Mouse (Mus musculus) forebrain, embryonic 10.5 days (tissue): ENCODE results near the gene Gsx1. TPM values are rescaled to one million over a fixed set of nuclear protein-coding genes. Genes with fewer than 3 reads are reported as not detected.

Experiments
- DNase-seq: peaks from one replicate; pipeline ENCODE4 v3.0.0-alpha.2; 2017; ENCODE audit warnings: low spot score; ENCODE audit errors: extremely low spot score
- H3K27ac ChIP-seq: fragments of 300-500 bp; sonication (generic); 2 replicates; pipeline ENCODE4 v1.5.1; 2016; ENCODE audit warnings: mild to moderate bottlenecking
- H3K27me3 ChIP-seq: fragments of 300-500 bp; sonication (generic); 2 replicates; pipeline ENCODE4 v1.6.1; 2016; ENCODE audit warnings: mild to moderate bottlenecking; ENCODE audit not compliant: poor library complexity, severe bottlenecking
- H3K36me3 ChIP-seq: fragments of 300-500 bp; sonication (generic); replicated peaks from 2 replicates; pipeline ENCODE4 v1.6.1; 2016; ENCODE audit warnings: mild to moderate bottlenecking, moderate library complexity
- H3K4me1 ChIP-seq: fragments of 300-500 bp; sonication (generic); 2 replicates; pipeline ENCODE4 v1.6.1; 2016
- H3K4me3 ChIP-seq: fragments of 300-500 bp; sonication (generic); 2 replicates; pipeline ENCODE4 v1.5.1; 2016; ENCODE audit warnings: mild to moderate bottlenecking, moderate library complexity
- H3K9me3 ChIP-seq: fragments of 300-500 bp; sonication (generic); 2 replicates; pipeline ENCODE4 v1.6.1; 2016; ENCODE audit warnings: mild to moderate bottlenecking, moderate library complexity
- WGBS: fragments of 180-500 bp; shearing (Covaris S2); methylation state at CpG from one replicate; pipeline ENCODE4 v1.1.7; 2016; 5-methylcytosine and 5-hydroxymethylcytosine counted together
- polyA plus RNA-seq: library from polyadenylated mRNA; unstranded; fragments of >200 nt; fragmentation: Nextera tagmentation; extraction: Ambion mirVana; gene quantifications from 2 replicates; pipeline ENCODE4 v1.2.1, GENCODE M21; 2016

Gsx1 gene
- polyA plus RNA-seq, 1 experiment from 2014 or later: 2.4 TPM

DNA sequence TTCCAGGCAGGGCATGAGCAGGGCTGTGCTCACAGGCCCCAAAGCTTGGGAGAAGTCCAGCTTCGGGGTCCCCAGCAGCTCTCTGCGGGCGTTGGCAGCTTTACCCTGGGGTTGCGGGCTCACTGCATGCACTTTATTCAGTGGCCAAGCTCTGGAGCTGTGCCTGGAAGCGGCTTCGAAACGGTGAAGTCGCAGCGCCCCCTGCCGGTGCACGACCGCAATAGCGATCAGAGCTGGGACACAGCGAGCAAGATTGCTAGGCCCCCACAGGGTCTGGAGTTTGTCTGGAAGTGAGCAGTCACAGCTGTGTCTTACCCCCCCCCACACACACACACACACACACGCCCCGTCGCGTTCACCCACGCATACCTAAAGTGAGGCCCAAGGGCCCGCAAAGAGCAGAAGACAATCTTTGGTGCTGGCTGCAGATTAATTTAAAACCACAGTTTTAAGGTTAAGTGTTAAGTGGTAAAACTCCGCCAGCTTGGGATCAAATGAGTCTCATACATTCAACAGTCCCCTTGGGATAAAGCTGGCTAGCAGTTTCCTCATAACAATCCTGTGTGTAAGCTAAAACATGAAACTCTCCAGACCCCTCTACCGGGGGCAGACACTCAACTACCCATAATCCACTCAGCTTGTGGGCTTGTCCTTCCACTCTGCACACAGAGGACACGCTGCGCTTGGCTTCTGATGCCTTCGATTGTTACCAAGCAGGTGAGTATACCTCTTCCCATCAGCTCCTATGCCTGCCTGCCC lies 39.0 kb downstream of the Gsx1 start:
- Histone ChIP-seq H3K27ac (no peak overlapping the region), H3K27me3 (peaks cover 80% of the 10 kb centered on the region)
- 18% methylated on average over 25 of the region's 25 CpGs for WGBS

GRCm38 (mm10) chr5:147235406-147236309 lies 47.2 kb downstream of the Gsx1 start:
- WGBS: 88% methylated on average over 21 of the region's 21 CpGs
- no peak overlapping the region for H3K27ac ChIP-seq
- H3K27me3 ChIP-seq: peaks cover 11% of the 10 kb centered on the region
- no peaks in the 10 kb centered on the region for H3K9me3 ChIP-seq
- no peaks in the 10 kb centered on the region for H3K36me3 ChIP-seq
- no peak overlapping the region for H3K4me3 ChIP-seq
- DNase-seq: no peak
- H3K4me1 ChIP-seq: no peaks in the 10 kb centered on the region

More for the DNA sequence above, 39.0 kb downstream of the Gsx1 start:
- Histone ChIP-seq H3K9me3 (no peaks in the 10 kb centered on the region), H3K4me3 (no peak overlapping the region), H3K4me1 (peaks cover 45% of the 10 kb centered on the region), H3K36me3 (no peaks in the 10 kb centered on the region)
- DNase-seq: peak; percentile 86

Other genes with a start within 250 kb of the Gsx1 start
- gene Gtf3a, start 240.0 kb upstream of the Gsx1 start, polyA plus RNA-seq: 149 and 150 TPM in 2 replicates
- 20.7 and 22.4 TPM in 2 replicates for gene Mtif3, start 224.9 kb upstream of the Gsx1 start, polyA plus RNA-seq
- gene Lnx2, start 112.1 kb upstream of the Gsx1 start, polyA plus RNA-seq: 8.6 and 9.8 TPM in 2 replicates
- 129 and 132 TPM in 2 replicates for gene Polr1d, start 111.6 kb upstream of the Gsx1 start, polyA plus RNA-seq
- gene Pdx1, start 81.3 kb downstream of the Gsx1 start, polyA plus RNA-seq: not detected in 2 replicates
- gene Cdx2, start 118.6 kb downstream of the Gsx1 start, polyA plus RNA-seq: not detected in 2 replicates
- not detected in 2 replicates for gene Urad, start 133.7 kb downstream of the Gsx1 start, polyA plus RNA-seq
- 0.04 TPM in 1 of 2 replicates, not detected in the other for gene Flt3, start 211.8 kb downstream of the Gsx1 start, polyA plus RNA-seq
- gene Pan3, start 241.5 kb downstream of the Gsx1 start, polyA plus RNA-seq: 49.9 and 55.4 TPM in 2 replicates